Mouse (Mus musculus): ENCODE data around the gene Maip1. TPM values are rescaled to one million over a fixed set of nuclear protein-coding genes. Genes with fewer than 3 reads are reported as not detected.

Maip1 gene
- polyA plus RNA-seq (2021): 12.3 TPM

DNA sequence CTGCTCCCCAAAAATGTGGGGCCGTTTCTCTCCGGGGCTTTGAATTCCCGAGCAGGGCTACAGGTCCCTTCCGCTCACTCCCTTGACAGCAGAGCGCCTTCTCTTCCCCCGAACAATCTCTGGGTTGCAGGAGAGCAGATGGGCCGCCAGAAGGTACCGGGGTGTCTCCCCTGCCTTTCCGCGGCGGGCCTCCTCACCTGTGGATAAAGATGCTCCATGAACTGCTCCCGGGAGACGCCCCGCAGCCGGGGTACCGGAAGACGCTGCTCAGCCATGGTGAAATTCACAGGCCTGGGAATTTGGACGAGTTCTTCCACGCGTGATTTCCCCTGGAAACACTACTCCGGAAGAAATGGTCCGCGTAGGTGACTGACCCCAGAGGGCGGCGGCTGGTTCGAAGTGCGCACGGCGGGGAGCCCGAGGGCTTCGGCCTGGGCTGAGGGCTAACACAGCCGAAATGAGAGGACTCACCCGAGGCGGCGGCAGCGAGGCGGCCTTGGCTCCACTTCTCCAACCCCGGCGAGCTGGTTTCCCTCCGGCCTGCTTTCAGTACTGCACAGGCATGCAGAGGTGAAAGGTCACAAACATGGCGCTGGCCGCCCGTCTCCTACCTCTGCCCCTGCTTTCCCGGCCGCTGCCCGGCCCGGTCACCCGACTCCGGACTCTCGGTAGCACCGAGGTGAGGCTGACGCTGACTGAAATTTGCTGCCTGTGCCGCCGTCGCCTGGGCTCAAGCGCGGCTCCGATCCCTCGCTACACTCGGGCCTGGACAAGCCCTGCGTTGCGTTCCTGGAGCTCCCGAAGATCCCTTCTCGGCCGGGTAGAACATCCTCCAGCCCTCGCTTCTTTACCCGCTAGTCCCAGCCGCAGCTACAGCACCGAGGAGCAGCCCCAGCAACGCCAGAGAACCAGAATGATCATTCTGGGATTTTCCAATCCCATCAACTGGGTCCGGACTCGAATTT, at the start of gene Maip1, which contains the start of gene Tyw5:
Maip1 (plus strand) TSS at position 142 of the 965 bp plus-strand sequence.
Tyw5 (minus strand) TSS at position 915 of the 965 bp plus-strand sequence.
- in situ Hi-C loops (cut with MboI; ENCODE audit: low pct_unique_long_range_greater_than_20kb): loop anchor here (25.0 kb wide), 1 partner anchor 1006 kb away; the partner anchor contains the start of gene Clk1
- POLR2A ChIA-PET: no interaction called here
- H3K27me3 ChIP-seq: no peaks in the 10 kb centered on the region
- ATAC-seq (peak; percentile 81), DNase-seq (ENCODE audit: low read depth, low spot score) (no peak)
- CTCF ChIA-PET: interaction anchor here (1.2 kb wide), 1 partner anchor 13 kb away, joined by 4 read pairs; no protein-coding TSS in a partner anchor
- no peak for TF ChIP-seq CTCF (IDR thresholded peaks at IDR 0.05)

DNA sequence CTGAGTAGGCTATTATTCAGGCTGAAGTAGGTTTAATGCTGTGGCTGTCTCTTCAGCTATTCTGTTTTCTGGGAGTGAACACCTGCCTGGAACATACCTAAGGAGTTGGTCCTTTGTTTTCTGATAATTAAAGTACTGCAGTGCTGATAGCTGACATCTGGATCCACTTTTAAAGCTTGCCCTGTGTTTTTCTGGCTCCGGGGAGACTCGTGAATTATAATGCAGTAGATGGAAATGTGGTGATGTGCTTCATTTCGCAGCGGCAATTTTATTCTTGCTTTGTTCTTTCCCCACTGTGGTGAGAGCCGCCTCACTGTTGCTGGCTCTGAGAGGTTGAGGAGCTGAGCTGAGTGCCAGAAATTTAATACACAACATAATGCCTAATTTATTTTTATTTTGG, 47.6 kb upstream of the Maip1 start:
- TF ChIP-seq CTCF (IDR thresholded peaks at IDR 0.05): no peak
- no peak for ATAC-seq
- DNase-seq (ENCODE audit: low read depth, low spot score): no peak
- in situ Hi-C loops (cut with MboI; ENCODE audit: low pct_unique_long_range_greater_than_20kb): no loop called here
- POLR2A ChIA-PET: no interaction called here
- no peaks in the 10 kb centered on the region for H3K27me3 ChIP-seq
- CTCF ChIA-PET: interaction anchor here (0.9 to 1.1 kb wide), 2 partner anchors 9 kb away, joined by 3 read pairs; no protein-coding TSS in a partner anchor

DNA sequence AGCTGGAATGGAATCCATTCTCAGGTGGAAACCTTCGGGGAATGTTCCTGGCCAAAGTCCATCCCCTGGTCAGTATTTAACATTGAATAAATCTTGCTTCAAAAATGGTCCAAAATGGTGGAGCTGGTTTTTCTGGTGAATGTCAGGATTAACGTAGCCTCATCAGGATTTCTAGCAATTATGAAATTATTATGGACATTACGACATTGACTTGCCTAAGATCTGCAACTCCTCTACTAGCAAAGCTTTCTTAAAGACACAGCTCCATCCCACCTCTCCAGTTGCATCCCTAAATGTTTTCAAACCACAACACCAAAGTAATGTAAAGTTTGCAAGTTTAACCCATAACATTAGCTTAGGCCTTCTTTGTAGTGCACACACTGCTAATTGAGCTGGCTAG, 38.7 kb upstream of the Maip1 start:
- ATAC-seq (no peak), DNase-seq (ENCODE audit: low read depth, low spot score) (no peak)
- no peak for TF ChIP-seq CTCF (IDR thresholded peaks at IDR 0.05)
- no peaks in the 10 kb centered on the region for H3K27me3 ChIP-seq
- CTCF ChIA-PET: interaction anchor here (1.1 to 1.5 kb wide), 3 partner anchors 8 to 10 kb away, joined by 3 to 7 read pairs (median 3); no protein-coding TSS in a partner anchor
- POLR2A ChIA-PET: no interaction called here
- in situ Hi-C loops (cut with MboI; ENCODE audit: low pct_unique_long_range_greater_than_20kb): no loop called here

DNA sequence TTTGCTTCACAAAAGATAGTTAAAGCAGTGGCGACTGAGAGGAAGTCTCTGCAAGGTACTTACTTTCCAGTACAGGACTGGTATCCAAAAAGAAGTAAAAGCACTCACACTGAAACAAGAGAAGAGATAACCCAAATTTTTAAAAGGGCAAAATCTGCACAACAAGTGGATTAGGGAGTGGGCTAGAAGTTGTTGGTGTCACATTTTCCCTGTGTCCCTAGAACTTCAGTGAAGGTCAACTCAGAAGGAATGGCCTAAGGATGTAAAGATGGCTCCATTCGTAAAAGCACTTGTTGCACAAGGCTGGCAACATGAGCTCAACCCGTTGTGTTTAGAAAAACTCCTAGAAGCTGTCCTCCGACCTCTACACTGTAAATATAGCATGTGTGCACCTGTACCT, 37.0 kb upstream of the Maip1 start:
- H3K27me3 ChIP-seq: no peaks in the 10 kb centered on the region
- ChIA-PET POLR2A (no interaction called here), CTCF (no interaction called here)
- DNase-seq (ENCODE audit: low read depth, low spot score): no peak
- no peak for TF ChIP-seq CTCF (IDR thresholded peaks at IDR 0.05)
- ATAC-seq: no peak
- in situ Hi-C loops (cut with MboI; ENCODE audit: low pct_unique_long_range_greater_than_20kb): no loop called here

DNA sequence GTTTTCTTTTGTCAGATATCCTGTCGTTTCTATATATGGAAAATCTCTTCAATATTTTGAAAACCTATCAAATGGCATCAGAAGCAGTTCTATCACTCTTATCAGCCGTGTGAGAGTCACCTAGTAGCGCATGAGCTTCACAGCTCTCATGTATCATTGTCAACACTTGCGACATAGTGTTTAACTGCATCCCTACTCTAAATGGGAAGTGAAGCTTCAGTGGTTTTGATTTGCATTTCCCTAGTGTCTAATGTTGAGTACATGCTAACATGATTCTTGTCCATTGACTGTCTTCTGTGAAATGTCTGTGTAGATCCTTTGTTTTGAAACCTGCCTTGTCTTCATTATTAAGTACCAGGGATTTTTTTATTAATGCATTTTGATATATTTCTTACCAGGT, 35.7 kb upstream of the Maip1 start:
- ATAC-seq (no peak), DNase-seq (ENCODE audit: low read depth, low spot score) (no peak)
- CTCF ChIA-PET: no interaction called here
- TF ChIP-seq CTCF (IDR thresholded peaks at IDR 0.05): no peak
- POLR2A ChIA-PET: no interaction called here
- H3K27me3 ChIP-seq: no peaks in the 10 kb centered on the region
- in situ Hi-C loops (cut with MboI; ENCODE audit: low pct_unique_long_range_greater_than_20kb): no loop called here

DNA sequence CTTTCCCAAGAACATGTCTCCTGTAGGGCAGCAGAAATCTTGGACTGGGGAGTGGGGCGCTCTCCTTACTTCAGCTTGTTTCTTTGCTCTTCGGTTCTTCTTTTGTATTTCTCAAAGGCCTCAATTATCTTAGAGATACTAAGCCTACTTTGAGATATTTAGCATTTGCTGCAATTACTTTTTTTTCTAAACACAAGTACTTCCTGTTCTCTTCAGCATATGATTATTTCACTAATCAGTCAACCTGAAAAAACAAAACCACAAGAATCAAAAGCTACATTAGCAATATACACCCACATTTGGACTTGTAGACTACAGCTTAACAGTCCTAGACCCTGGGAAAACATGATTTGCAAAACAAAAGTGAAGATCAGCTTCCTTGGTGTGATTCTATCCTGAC, 30.9 kb upstream of the Maip1 start:
- POLR2A ChIA-PET: interaction anchor here (0.5 kb wide), 1 partner anchor 70 kb away, joined by 5 read pairs; no protein-coding TSS in a partner anchor
- no peak for TF ChIP-seq CTCF (IDR thresholded peaks at IDR 0.05)
- no peak for DNase-seq (ENCODE audit: low read depth, low spot score)
- in situ Hi-C loops (cut with MboI; ENCODE audit: low pct_unique_long_range_greater_than_20kb): loop anchor here (25.0 kb wide), 1 partner anchor 1963 kb away; the partner anchor contains the start of gene Plcl1
- H3K27me3 ChIP-seq: no peaks in the 10 kb centered on the region
- no peak for ATAC-seq
- CTCF ChIA-PET: no interaction called here

DNA sequence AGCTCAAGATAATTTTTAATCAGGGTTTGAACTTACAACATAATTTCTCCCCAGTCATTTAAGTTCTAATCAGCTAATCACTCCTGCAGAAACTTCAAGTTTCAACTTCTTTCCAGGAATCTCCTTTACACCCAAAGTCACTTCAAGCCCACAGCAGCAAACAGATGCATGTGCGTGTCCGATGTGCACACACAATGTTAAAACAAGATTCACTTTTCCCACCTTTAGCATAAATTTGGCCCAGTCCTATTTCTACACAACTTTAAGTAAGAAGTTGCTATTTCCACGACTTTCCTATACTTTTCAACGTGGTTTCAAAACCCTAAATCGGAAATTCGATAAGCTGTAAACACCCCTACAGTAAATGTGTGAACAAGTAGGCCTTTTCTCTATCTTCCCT, 29.3 kb upstream of the Maip1 start:
- in situ Hi-C loops (cut with MboI; ENCODE audit: low pct_unique_long_range_greater_than_20kb): loop anchor here (25.0 kb wide), 1 partner anchor 1965 kb away; the partner anchor contains the start of gene Plcl1
- no peaks in the 10 kb centered on the region for H3K27me3 ChIP-seq
- no peak for TF ChIP-seq CTCF (IDR thresholded peaks at IDR 0.05)
- DNase-seq (ENCODE audit: low read depth, low spot score) (no peak), ATAC-seq (no peak)
- POLR2A ChIA-PET: no interaction called here
- CTCF ChIA-PET: interaction anchor here (0.7 to 1.8 kb wide), 4 partner anchors 9 to 17 kb away, joined by 3 to 7 read pairs (median 4); no protein-coding TSS in a partner anchor

DNA sequence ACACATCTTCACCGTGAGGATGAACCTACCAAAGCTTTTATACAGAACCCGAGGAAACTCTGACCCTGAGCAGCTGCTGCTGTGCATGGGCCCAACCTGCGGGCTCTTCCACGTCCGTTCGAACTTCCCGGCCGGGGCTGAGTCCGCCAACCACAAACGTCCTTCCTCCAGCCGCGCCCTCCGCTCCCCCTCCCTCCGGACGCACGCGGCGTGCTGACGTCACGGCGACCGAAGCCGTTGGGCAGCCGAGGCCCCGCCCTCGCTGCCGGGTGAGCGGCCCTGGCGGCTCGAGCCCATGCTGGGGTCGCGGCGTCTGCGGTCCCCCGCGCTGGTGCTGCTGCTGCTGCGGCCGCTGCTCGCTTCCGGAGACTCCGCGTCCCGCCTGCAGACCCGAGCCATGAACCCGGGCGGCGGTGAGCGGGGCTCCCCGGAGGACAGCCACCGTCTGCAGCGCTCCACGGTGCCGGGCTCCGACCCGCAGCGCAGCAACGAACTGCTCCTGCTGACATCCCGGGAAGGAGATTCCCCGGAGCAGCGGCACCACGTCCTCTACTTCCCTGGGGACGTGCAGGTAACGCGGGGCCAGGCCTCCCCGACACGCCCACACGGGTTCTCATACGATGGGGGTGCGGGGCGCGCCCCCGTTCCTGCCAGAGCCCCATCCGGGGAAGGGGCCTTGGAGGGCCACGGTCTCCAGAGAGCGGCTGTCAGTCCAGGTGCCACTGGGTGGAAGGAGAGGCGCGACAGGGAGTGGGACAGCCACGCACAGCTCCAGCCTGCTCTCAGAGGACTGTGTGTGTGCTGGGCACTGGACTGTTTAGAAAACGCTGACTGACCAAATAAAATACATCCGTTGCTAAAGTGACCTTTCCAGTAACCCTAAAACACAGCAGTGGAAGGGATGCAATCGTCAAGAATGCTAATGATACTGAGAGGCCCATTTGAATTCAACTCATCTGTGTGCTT, 28.5 kb upstream of the Maip1 start, which contains the start of gene 1700066M21Rik:
1700066M21Rik (plus strand) TSS at position 245 of the 966 bp plus-strand sequence.
- ATAC-seq (peak; percentile 97), DNase-seq (ENCODE audit: low read depth, low spot score) (peak; percentile 25)
- CTCF ChIA-PET: interaction anchor here (0.6 to 1.8 kb wide), 4 partner anchors 10 to 17 kb away, joined by 3 to 7 read pairs (median 4); no protein-coding TSS in a partner anchor
- H3K27me3 ChIP-seq: no peaks in the 10 kb centered on the region
- POLR2A ChIA-PET: no interaction called here
- in situ Hi-C loops (cut with MboI; ENCODE audit: low pct_unique_long_range_greater_than_20kb): loop anchor here (25.0 kb wide), 1 partner anchor 1965 kb away; the partner anchor contains the start of gene Plcl1
- no peak for TF ChIP-seq CTCF (IDR thresholded peaks at IDR 0.05)

DNA sequence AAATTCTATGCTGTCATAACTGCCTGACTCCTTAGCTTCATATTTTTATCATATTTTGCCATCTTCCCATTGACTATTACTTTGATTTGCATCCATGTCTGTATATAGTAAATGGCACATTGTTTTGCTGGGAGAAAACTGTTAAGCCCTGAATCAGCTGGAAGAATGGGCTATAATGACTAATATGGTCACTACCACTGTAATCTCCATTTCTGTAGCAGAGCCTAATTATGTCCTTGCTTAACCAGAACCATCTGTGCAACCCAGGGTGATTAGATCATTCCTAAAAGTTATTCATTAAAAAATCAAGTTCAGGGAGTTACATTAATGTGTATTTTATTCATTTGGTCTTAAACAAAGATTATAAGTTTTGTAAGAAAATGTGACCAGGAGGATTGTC, 19.6 kb upstream of the Maip1 start:
- POLR2A ChIA-PET: no interaction called here
- peak; percentile 82 for ATAC-seq
- in situ Hi-C loops (cut with MboI; ENCODE audit: low pct_unique_long_range_greater_than_20kb): loop anchor here (25.0 kb wide), 1 partner anchor 1974 kb away; the partner anchor contains the start of gene Plcl1
- no peaks in the 10 kb centered on the region for H3K27me3 ChIP-seq
- no peak for DNase-seq (ENCODE audit: low read depth, low spot score)
- no peak for TF ChIP-seq CTCF (IDR thresholded peaks at IDR 0.05)
- CTCF ChIA-PET: interaction anchor here (0.8 to 1.3 kb wide), 3 partner anchors 8 to 47 kb away, joined by 3 to 4 read pairs (median 3); no protein-coding TSS in a partner anchor

DNA sequence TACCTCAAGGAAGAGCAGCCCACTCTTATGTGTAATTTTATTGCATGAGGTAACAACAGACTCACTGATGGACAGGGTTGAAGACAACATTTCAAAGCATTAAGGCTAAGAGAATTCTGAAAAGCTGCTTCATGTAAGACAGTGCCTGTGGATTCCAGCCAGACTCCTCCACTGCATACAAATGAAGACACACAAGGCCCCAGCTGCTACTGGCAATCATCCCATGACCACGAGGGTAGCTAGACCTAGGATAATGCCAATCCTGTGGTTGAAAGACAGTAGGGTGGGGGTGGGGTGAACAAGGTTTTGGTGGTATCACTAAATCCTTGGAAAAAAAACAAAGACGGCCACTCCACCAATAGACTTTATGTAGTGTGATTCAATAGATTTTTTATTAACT, 18.3 kb upstream of the Maip1 start:
- DNase-seq (ENCODE audit: low read depth, low spot score): no peak
- in situ Hi-C loops (cut with MboI; ENCODE audit: low pct_unique_long_range_greater_than_20kb): loop anchor here (25.0 kb wide), 1 partner anchor 1976 kb away; the partner anchor contains the start of gene Plcl1
- CTCF ChIA-PET: interaction anchor here (1.4 to 1.5 kb wide), 2 partner anchors 9 to 12 kb away, joined by 3 to 5 read pairs; no protein-coding TSS in a partner anchor
- no peak for TF ChIP-seq CTCF (IDR thresholded peaks at IDR 0.05)
- no peak for ATAC-seq
- no peaks in the 10 kb centered on the region for H3K27me3 ChIP-seq
- POLR2A ChIA-PET: no interaction called here

Data from Patski (cell line).